Mouse (Mus musculus) ES-Bruce4 (cell line): ENCODE results near the gene Ppard. TPM values are rescaled to one million over a fixed set of nuclear protein-coding genes. Genes with fewer than 3 reads are reported as not detected.

Source experiments
- H3K27ac ChIP-seq: 2 replicates; pipeline ENCODE4 v1.5.1; 2012; ENCODE audit warnings: low read length, inconsistent platforms; ENCODE audit not compliant: insufficient read depth
- H3K27me3 ChIP-seq: 2 replicates; pipeline ENCODE4 v1.6.1; 2012; ENCODE audit warnings: mild to moderate bottlenecking, low read length, inconsistent platforms; ENCODE audit not compliant: control insufficient read depth, poor library complexity, insufficient read depth, severe bottlenecking
- H3K36me3 ChIP-seq: 2 replicates; pipeline ENCODE4 v1.6.1; 2012; ENCODE audit warnings: inconsistent platforms, mild to moderate bottlenecking, low read length, moderate library complexity; ENCODE audit not compliant: control insufficient read depth, poor library complexity, insufficient read depth, severe bottlenecking
- H3K4me1 ChIP-seq: one replicate; pipeline ENCODE4 v1.8.1; 2011; ENCODE audit warnings: low read length; ENCODE audit not compliant: control insufficient read depth, insufficient read depth
- H3K4me3 ChIP-seq: 2 replicates; pipeline ENCODE4 v1.5.1; 2011; ENCODE audit warnings: low read depth, mild to moderate bottlenecking, low read length
- H3K9ac ChIP-seq: 2 replicates; pipeline ENCODE4 v1.6.1; 2012; ENCODE audit warnings: low read depth, mild to moderate bottlenecking, inconsistent platforms; ENCODE audit not compliant: poor library complexity, severe bottlenecking
- H3K9me3 ChIP-seq: replicated peaks from 2 replicates; pipeline ENCODE4 v1.6.1; 2012; ENCODE audit warnings: mild to moderate bottlenecking, low read length, inconsistent platforms; ENCODE audit not compliant: control insufficient read depth, poor library complexity, insufficient read depth, severe bottlenecking
- CTCF ChIP-seq: IDR thresholded peaks from one replicate; pipeline ENCODE4 v1.8.1; 2011; ENCODE audit warnings: low read depth, low read length
- EP300 ChIP-seq: IDR thresholded peaks from 2 replicates; pipeline ENCODE4 v1.6.1; 2011; ENCODE audit warnings: low read depth, low read length; ENCODE audit not compliant: insufficient read depth
- POLR2A ChIP-seq: IDR thresholded peaks from one replicate; pipeline ENCODE4 v1.8.1; 2011; ENCODE audit warnings: low read length; ENCODE audit not compliant: insufficient read depth
- polyA plus RNA-seq: library from polyadenylated mRNA; stranded (reverse); fragments of >200 nt; gene quantifications from 2 replicates; pipeline ENCODE4 v1.2.4, GENCODE M21; 2011; ENCODE audit warnings: low read depth; ENCODE audit not compliant: missing spikeins, insufficient read depth, insufficient read length

Gene Ppard
- polyA plus RNA-seq, 1 experiment, result 24.0 TPM

- Histone ChIP-seq H3K9me3 (no peaks in the 10 kb centered on the region), H3K9ac (no peak overlapping the region), H3K4me3 (no peak overlapping the region), H3K36me3 (0 out of 2 replicates have a peak, but pooled peaks cover 3% of the 10 kb centered on the region), H3K27ac (no peak overlapping the region), H3K27me3 (no peaks in the 10 kb centered on the region), H3K4me1 (peaks cover 5% of the 10 kb centered on the region)
- TF ChIP-seq POLR2A (no peak), EP300 (no peak), CTCF (no peak)
Observed at GRCm38 (mm10) chr17:28236636-28237015, 4.1 kb downstream of the Ppard start.

GRCm38 (mm10) chr17:28237362-28237761 lies 4.9 kb downstream of the Ppard start:
- Histone ChIP-seq H3K27me3 (no peaks in the 10 kb centered on the region), H3K4me3 (no peak overlapping the region), H3K9ac (no peak overlapping the region), H3K4me1 (peaks cover 5% of the 10 kb centered on the region), H3K9me3 (no peaks in the 10 kb centered on the region), H3K27ac (no peak overlapping the region), H3K36me3 (0 out of 2 replicates have a peak, but pooled peaks cover 3% of the 10 kb centered on the region)
- TF ChIP-seq CTCF (no peak), POLR2A (no peak), EP300 (no peak)

- Histone ChIP-seq H3K9ac (no peak overlapping the region), H3K36me3 (0 out of 2 replicates have a peak, but pooled peaks cover 3% of the 10 kb centered on the region), H3K27me3 (no peaks in the 10 kb centered on the region), H3K4me3 (no peak overlapping the region), H3K27ac (no peak overlapping the region), H3K9me3 (no peaks in the 10 kb centered on the region), H3K4me1 (peaks cover 5% of the 10 kb centered on the region)
- TF ChIP-seq CTCF, result no peak
- no peak for TF ChIP-seq EP300
- no peak for TF ChIP-seq POLR2A
Observed at GRCm38 (mm10) chr17:28237874-28238273, 5.4 kb downstream of the Ppard start.

GRCm38 (mm10) chr17:28240846-28241245 lies 8.3 kb downstream of the Ppard start:
- Histone ChIP-seq H3K4me1 (peaks cover 10% of the 10 kb centered on the region), H3K9ac (no peak overlapping the region), H3K27me3 (no peaks in the 10 kb centered on the region), H3K4me3 (no peak overlapping the region), H3K9me3 (no peaks in the 10 kb centered on the region), H3K36me3 (0 out of 2 replicates have a peak, but pooled peaks cover 3% of the 10 kb centered on the region), H3K27ac (no peak overlapping the region)
- no peak for TF ChIP-seq CTCF
- no peak for TF ChIP-seq POLR2A
- TF ChIP-seq EP300, result no peak

- no peak overlapping the region for H3K27ac ChIP-seq
- TF ChIP-seq EP300 (no peak), CTCF (no peak), POLR2A (no peak)
- H3K36me3 ChIP-seq, result 0 out of 2 replicates have a peak, but pooled peaks cover 3% of the 10 kb centered on the region
- H3K27me3 ChIP-seq, result no peaks in the 10 kb centered on the region
- no peak overlapping the region for H3K9ac ChIP-seq
- H3K4me1 ChIP-seq, result peaks cover 8% of the 10 kb centered on the region
- no peak overlapping the region for H3K4me3 ChIP-seq
- H3K9me3 ChIP-seq, result no peaks in the 10 kb centered on the region
Observed at GRCm38 (mm10) chr17:28242296-28242695, 9.8 kb downstream of the Ppard start.

GRCm38 (mm10) chr17:28244214-28244613 lies 11.7 kb downstream of the Ppard start:
- 0 out of 2 replicates have a peak, but pooled peaks cover 3% of the 10 kb centered on the region for H3K36me3 ChIP-seq
- no peaks in the 10 kb centered on the region for H3K27me3 ChIP-seq
- TF ChIP-seq CTCF, result no peak
- no peak for TF ChIP-seq EP300
- no peak for TF ChIP-seq POLR2A
- no peak overlapping the region for H3K27ac ChIP-seq
- no peak overlapping the region for H3K9ac ChIP-seq
- no peak overlapping the region for H3K4me3 ChIP-seq
- no peaks in the 10 kb centered on the region for H3K9me3 ChIP-seq
- H3K4me1 ChIP-seq, result peaks cover 8% of the 10 kb centered on the region
